Mouse (Mus musculus): ENCODE results near the gene Cacna1a. TPM values are rescaled to one million over a fixed set of nuclear protein-coding genes. Genes with fewer than 3 reads are reported as not detected.

Cacna1a gene
- total RNA-seq, 2 experiments from 2014 or later = not detected

- no peak for ATAC-seq (replicated peaks; ENCODE audit: low FRiP score, poor library complexity, severe bottlenecking)
Observed at GRCm38 (mm10) chr8:84520999-84521398, 132.8 kb downstream of the Cacna1a start.

GRCm38 (mm10) chr8:84528036-84528435, 139.8 kb downstream of the Cacna1a start:
- ATAC-seq (replicated peaks; ENCODE audit: low FRiP score, poor library complexity, severe bottlenecking) = no peak

GRCm38 (mm10) chr8:84529548-84529947, 141.3 kb downstream of the Cacna1a start:
- no peak for ATAC-seq (replicated peaks; ENCODE audit: low FRiP score, poor library complexity, severe bottlenecking)

GRCm38 (mm10) chr8:84532725-84533124, 144.5 kb downstream of the Cacna1a start:
- ATAC-seq (replicated peaks; ENCODE audit: low FRiP score, poor library complexity, severe bottlenecking) = no peak

- no peak for ATAC-seq (replicated peaks; ENCODE audit: low FRiP score, poor library complexity, severe bottlenecking)
Observed at GRCm38 (mm10) chr8:84533341-84533740, 145.1 kb downstream of the Cacna1a start.

- no peak for ATAC-seq (replicated peaks; ENCODE audit: low FRiP score, poor library complexity, severe bottlenecking)
Observed at GRCm38 (mm10) chr8:84536917-84537316, 148.7 kb downstream of the Cacna1a start.

- ATAC-seq (replicated peaks; ENCODE audit: low FRiP score, poor library complexity, severe bottlenecking) = no peak
Observed at GRCm38 (mm10) chr8:84539376-84539775, 151.1 kb downstream of the Cacna1a start.

- no peak for ATAC-seq (replicated peaks; ENCODE audit: low FRiP score, poor library complexity, severe bottlenecking)
Observed at GRCm38 (mm10) chr8:84542481-84542880, 154.2 kb downstream of the Cacna1a start.

- no peak for ATAC-seq (replicated peaks; ENCODE audit: low FRiP score, poor library complexity, severe bottlenecking)
Observed at GRCm38 (mm10) chr8:84545522-84545921, 157.3 kb downstream of the Cacna1a start.

- no peak for ATAC-seq (replicated peaks; ENCODE audit: low FRiP score, poor library complexity, severe bottlenecking)
Observed at GRCm38 (mm10) chr8:84552457-84552856, 164.2 kb downstream of the Cacna1a start.

- ATAC-seq (replicated peaks; ENCODE audit: low FRiP score, poor library complexity, severe bottlenecking) = no peak
Observed at GRCm38 (mm10) chr8:84553106-84553505, 164.9 kb downstream of the Cacna1a start.

- no peak for ATAC-seq (replicated peaks; ENCODE audit: low FRiP score, poor library complexity, severe bottlenecking)
Observed at GRCm38 (mm10) chr8:84553617-84554016, 165.4 kb downstream of the Cacna1a start.

- peak; percentile 66; the same call in 1 of the 2 replicates for ATAC-seq (replicated peaks; ENCODE audit: low FRiP score, poor library complexity, severe bottlenecking)
Observed at GRCm38 (mm10) chr8:84554301-84555027, 166.2 kb downstream of the Cacna1a start.

- ATAC-seq (replicated peaks; ENCODE audit: low FRiP score, poor library complexity, severe bottlenecking) = no peak
Observed at GRCm38 (mm10) chr8:84555269-84555668, 167.0 kb downstream of the Cacna1a start.

GRCm38 (mm10) chr8:84557936-84558335, 169.7 kb downstream of the Cacna1a start:
- no peak for ATAC-seq (replicated peaks; ENCODE audit: low FRiP score, poor library complexity, severe bottlenecking)

- ATAC-seq (replicated peaks; ENCODE audit: low FRiP score, poor library complexity, severe bottlenecking) = no peak
Observed at GRCm38 (mm10) chr8:84559121-84559604, 170.9 kb downstream of the Cacna1a start.

GRCm38 (mm10) chr8:84561698-84562097, 173.5 kb downstream of the Cacna1a start:
- ATAC-seq (replicated peaks; ENCODE audit: low FRiP score, poor library complexity, severe bottlenecking) = no peak

GRCm38 (mm10) chr8:84564042-84564441, 175.8 kb downstream of the Cacna1a start:
- no peak for ATAC-seq (replicated peaks; ENCODE audit: low FRiP score, poor library complexity, severe bottlenecking)

- no peak for ATAC-seq (replicated peaks; ENCODE audit: low FRiP score, poor library complexity, severe bottlenecking)
Observed at GRCm38 (mm10) chr8:84565577-84566360, 177.5 kb downstream of the Cacna1a start.

GRCm38 (mm10) chr8:84566816-84567413, 178.7 kb downstream of the Cacna1a start:
- no peak for ATAC-seq (replicated peaks; ENCODE audit: low FRiP score, poor library complexity, severe bottlenecking)

All from erythroblast, adult 5-6 weeks (primary cell).